Mouse (Mus musculus): Measurements from ENCODE around the gene Padi6. TPM values are rescaled to one million over a fixed set of nuclear protein-coding genes. Genes with fewer than 3 reads are reported as not detected.

Gene Padi6
- total and polyA plus RNA-seq, 2 experiments from 2014 or later: 0.11 to 0.58 TPM

GRCm38 (mm10) chr4:140740655-140741054, 1.8 kb downstream of the Padi6 start:
- 89% methylated on average over 11 of the region's 11 CpGs for WGBS
- Histone ChIP-seq H3K4me1 (ENCODE audit: insufficient read depth, low read length) (no peaks in the 10 kb centered on the region), H3K27me3 (ENCODE audit: insufficient read depth, low read length) (no peaks in the 10 kb centered on the region), H3K9ac (replicated peaks; ENCODE audit: low read length) (no peak overlapping the region), H3K9me3 (ENCODE audit: low read length) (no peaks in the 10 kb centered on the region), H3K36me3 (ENCODE audit: insufficient read depth, low read length) (no peaks in the 10 kb centered on the region), H3K4me2 (ENCODE audit: low read depth, low read length) (no peak overlapping the region), H3K4me3 (ENCODE audit: low read length) (no peak overlapping the region), H3K27ac (no peak overlapping the region)
- no peak for DNase-seq (ENCODE audit: low spot score)
- no peak for ATAC-seq
- TF ChIP-seq CTCF (IDR thresholded peaks at IDR 0.05; ENCODE audit: low read depth): no peak

DNA sequence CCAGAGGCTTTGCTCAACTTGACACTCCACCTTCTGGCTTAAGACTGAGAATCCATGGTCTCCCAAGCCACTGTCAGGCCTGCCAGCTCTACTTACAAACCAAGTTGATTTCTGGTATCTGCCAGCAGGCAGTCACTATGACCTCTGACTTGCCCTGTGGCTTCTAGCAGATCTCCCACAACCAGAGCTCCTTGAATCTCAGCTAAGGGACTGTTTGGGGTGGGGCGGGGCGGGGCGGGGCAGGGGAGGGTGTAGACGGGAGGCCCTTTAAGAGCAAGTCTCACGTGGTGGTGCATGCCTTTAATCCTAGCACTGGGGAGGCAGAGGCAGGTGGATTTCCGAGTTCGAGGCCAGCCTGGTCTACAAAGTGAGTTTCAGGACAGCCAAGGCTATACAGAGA, 9.6 kb downstream of the Padi6 start:
- no peak overlapping the region for H3K4me2 ChIP-seq (ENCODE audit: low read depth, low read length)
- H3K27me3 ChIP-seq (ENCODE audit: insufficient read depth, low read length): no peaks in the 10 kb centered on the region
- H3K36me3 ChIP-seq (ENCODE audit: insufficient read depth, low read length): no peaks in the 10 kb centered on the region
- H3K9me3 ChIP-seq (ENCODE audit: low read length): no peaks in the 10 kb centered on the region
- H3K27ac ChIP-seq: no peak overlapping the region
- no peak for ATAC-seq
- TF ChIP-seq CTCF (IDR thresholded peaks at IDR 0.05; ENCODE audit: low read depth): no peak
- H3K9ac ChIP-seq (replicated peaks; ENCODE audit: low read length): no peak overlapping the region
- 66% methylated on average over 7 of the region's 7 CpGs for WGBS
- H3K4me1 ChIP-seq (ENCODE audit: insufficient read depth, low read length): no peaks in the 10 kb centered on the region
- no peak overlapping the region for H3K4me3 ChIP-seq (ENCODE audit: low read length)
- DNase-seq (ENCODE audit: low spot score): no peak

GRCm38 (mm10) chr4:140731654-140732053, 10.8 kb downstream of the Padi6 start:
- H3K27ac ChIP-seq: no peak overlapping the region
- H3K4me2 ChIP-seq (ENCODE audit: low read depth, low read length): no peak overlapping the region
- H3K9ac ChIP-seq (replicated peaks; ENCODE audit: low read length): no peak overlapping the region
- no peaks in the 10 kb centered on the region for H3K4me1 ChIP-seq (ENCODE audit: insufficient read depth, low read length)
- no peak for ATAC-seq
- WGBS: 80% methylated on average over 4 of the region's 4 CpGs
- no peak for TF ChIP-seq CTCF (IDR thresholded peaks at IDR 0.05; ENCODE audit: low read depth)
- H3K9me3 ChIP-seq (ENCODE audit: low read length): no peaks in the 10 kb centered on the region
- H3K27me3 ChIP-seq (ENCODE audit: insufficient read depth, low read length): no peaks in the 10 kb centered on the region
- no peak overlapping the region for H3K4me3 ChIP-seq (ENCODE audit: low read length)
- H3K36me3 ChIP-seq (ENCODE audit: insufficient read depth, low read length): no peaks in the 10 kb centered on the region
- no peak for DNase-seq (ENCODE audit: low spot score)

DNA sequence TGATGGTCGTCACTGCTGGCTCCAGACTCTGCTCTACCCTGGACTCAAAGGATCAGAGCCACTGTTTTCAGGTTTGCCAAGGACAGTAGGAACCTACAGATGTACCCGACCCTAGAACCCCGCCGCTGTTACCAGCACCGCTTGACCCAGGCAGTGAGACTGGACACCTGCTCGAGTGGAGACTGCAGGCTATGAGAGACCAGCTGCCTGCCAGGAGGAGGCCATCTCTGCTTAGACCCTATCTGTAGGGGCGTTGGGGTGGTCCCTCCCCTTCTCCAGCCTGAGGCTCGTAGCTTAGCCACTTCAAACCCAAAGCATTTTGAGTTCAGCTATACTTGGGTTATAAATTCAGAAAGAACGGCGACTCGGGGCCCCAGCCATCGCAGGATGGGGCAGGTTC, 15.5 kb downstream of the Padi6 start:
- Histone ChIP-seq H3K27me3 (ENCODE audit: insufficient read depth, low read length) (no peaks in the 10 kb centered on the region), H3K9me3 (ENCODE audit: low read length) (no peaks in the 10 kb centered on the region), H3K27ac (no peak overlapping the region), H3K9ac (replicated peaks; ENCODE audit: low read length) (no peak overlapping the region), H3K4me3 (ENCODE audit: low read length) (no peak overlapping the region), H3K36me3 (ENCODE audit: insufficient read depth, low read length) (0 out of 2 replicates have a peak, but pooled peaks cover under 1% of the 10 kb centered on the region), H3K4me2 (ENCODE audit: low read depth, low read length) (no peak overlapping the region), H3K4me1 (ENCODE audit: insufficient read depth, low read length) (no peaks in the 10 kb centered on the region)
- WGBS: 89% methylated on average over 12 of the region's 12 CpGs
- no peak for ATAC-seq
- no peak for DNase-seq (ENCODE audit: low spot score)
- TF ChIP-seq CTCF (IDR thresholded peaks at IDR 0.05; ENCODE audit: low read depth): no peak

DNA sequence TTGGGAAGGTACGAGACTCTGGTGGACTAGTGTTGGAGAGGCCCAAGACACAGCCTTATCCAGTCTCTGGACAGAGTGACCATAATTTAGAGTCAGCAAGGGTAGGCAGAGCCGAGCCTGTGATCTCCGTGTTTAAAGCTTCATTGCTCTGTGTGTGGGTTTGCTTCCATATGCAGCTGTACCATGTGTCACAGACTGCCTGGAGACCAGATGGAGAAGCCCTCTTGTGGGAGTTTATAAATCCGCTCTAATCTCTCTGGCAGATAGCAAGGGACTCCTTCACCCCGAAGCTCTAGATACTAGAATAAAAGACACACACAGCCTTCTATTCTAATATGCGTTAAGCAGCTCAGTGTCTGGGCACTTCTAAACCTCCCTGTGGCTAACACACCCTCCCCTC, 17.7 kb downstream of the Padi6 start:
- Histone ChIP-seq H3K4me3 (ENCODE audit: low read length) (no peak overlapping the region), H3K27ac (peak overlapping the region; percentile 48; the same call in 1 of the 2 replicates), H3K27me3 (ENCODE audit: insufficient read depth, low read length) (no peaks in the 10 kb centered on the region), H3K36me3 (ENCODE audit: insufficient read depth, low read length) (peaks cover 21% of the 10 kb centered on the region), H3K9me3 (ENCODE audit: low read length) (no peaks in the 10 kb centered on the region), H3K9ac (replicated peaks; ENCODE audit: low read length) (no peak overlapping the region), H3K4me1 (ENCODE audit: insufficient read depth, low read length) (no peaks in the 10 kb centered on the region), H3K4me2 (ENCODE audit: low read depth, low read length) (no peak overlapping the region)
- TF ChIP-seq CTCF (IDR thresholded peaks at IDR 0.05; ENCODE audit: low read depth): no peak
- WGBS: 50% methylated on average over 6 of the region's 6 CpGs
- no peak for ATAC-seq
- peak; percentile 52 for DNase-seq (ENCODE audit: low spot score)

DNA sequence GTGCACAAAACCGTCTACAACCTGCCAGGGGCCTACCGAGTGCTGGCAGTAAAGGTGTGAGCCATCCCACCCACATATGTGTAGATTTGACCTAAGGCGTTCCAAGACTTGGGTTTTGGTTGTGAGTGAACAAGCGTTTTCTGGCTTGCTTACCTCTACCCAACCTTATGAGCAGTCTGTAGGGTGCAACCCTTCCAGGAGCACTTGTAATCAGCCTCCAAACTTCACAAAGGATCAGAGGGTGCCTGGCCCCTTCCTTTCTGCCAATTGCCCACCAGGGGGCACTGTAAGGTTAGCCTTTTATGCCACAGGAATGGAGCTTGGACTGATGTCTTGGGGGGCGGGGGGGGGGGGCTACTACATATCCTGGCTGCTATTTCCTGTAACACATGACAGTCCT, 18.6 kb downstream of the Padi6 start:
- ATAC-seq (0 out of 2 replicates have a peak, but pooled peaks have one; percentile 28), DNase-seq (ENCODE audit: low spot score) (peak; percentile 72)
- 49% methylated on average over 5 of the region's 5 CpGs for WGBS
- Histone ChIP-seq H3K27me3 (ENCODE audit: insufficient read depth, low read length) (no peaks in the 10 kb centered on the region), H3K4me3 (ENCODE audit: low read length) (no peak overlapping the region), H3K4me2 (ENCODE audit: low read depth, low read length) (no peak overlapping the region), H3K36me3 (ENCODE audit: insufficient read depth, low read length) (peaks cover 26% of the 10 kb centered on the region), H3K9me3 (ENCODE audit: low read length) (no peaks in the 10 kb centered on the region), H3K4me1 (ENCODE audit: insufficient read depth, low read length) (no peaks in the 10 kb centered on the region), H3K27ac (0 out of 2 replicates have a peak overlapping the region, but pooled peaks have one; percentile 0), H3K9ac (replicated peaks; ENCODE audit: low read length) (no peak overlapping the region)
- peak; percentile 80 for TF ChIP-seq CTCF (IDR thresholded peaks at IDR 0.05; ENCODE audit: low read depth)

GRCm38 (mm10) chr4:140723192-140723591, 19.3 kb downstream of the Padi6 start:
- peaks cover 32% of the 10 kb centered on the region for H3K36me3 ChIP-seq (ENCODE audit: insufficient read depth, low read length)
- WGBS: 77% methylated on average over 9 of the region's 9 CpGs

More at GRCm38 (mm10) chr4:140723192-140723591, 19.3 kb downstream of the Padi6 start:
- Histone ChIP-seq H3K27ac (0 out of 2 replicates have a peak overlapping the region, but pooled peaks have one; percentile 0), H3K9ac (replicated peaks; ENCODE audit: low read length) (no peak overlapping the region), H3K4me1 (ENCODE audit: insufficient read depth, low read length) (no peaks in the 10 kb centered on the region), H3K27me3 (ENCODE audit: insufficient read depth, low read length) (no peaks in the 10 kb centered on the region), H3K4me2 (ENCODE audit: low read depth, low read length) (no peak overlapping the region), H3K9me3 (ENCODE audit: low read length) (no peaks in the 10 kb centered on the region), H3K4me3 (ENCODE audit: low read length) (no peak overlapping the region)
- ATAC-seq (no peak), DNase-seq (ENCODE audit: low spot score) (no peak)
- TF ChIP-seq CTCF (IDR thresholded peaks at IDR 0.05; ENCODE audit: low read depth): no peak
